Mouse (Mus musculus) stomach, postnatal 0 days (tissue): ENCODE results near the gene Sacm1l. TPM values are rescaled to one million over a fixed set of nuclear protein-coding genes. Genes with fewer than 3 reads are reported as not detected.

Experiments
- ATAC-seq: fragments of 200-750 bp; cut with Nextera tagmentation; 2 replicates; pipeline ENCODE4 v1.8.0; 2017; ENCODE audit not compliant: low FRiP score, low TSS enrichment
- DNase-seq: peaks from one replicate; pipeline ENCODE4 v3.0.0-alpha.2; 2016; ENCODE audit warnings: low spot score
- H3K27ac ChIP-seq: fragments of 300-500 bp; sonication (generic); replicated peaks from 2 replicates; pipeline ENCODE4 v1.5.1; 2014; ENCODE audit warnings: mild to moderate bottlenecking, control low read depth
- H3K27me3 ChIP-seq: fragments of 300-500 bp; sonication (generic); 2 replicates; pipeline ENCODE4 v1.6.1; 2014; ENCODE audit warnings: low read length; ENCODE audit not compliant: control insufficient read depth, insufficient read depth
- H3K36me3 ChIP-seq: fragments of 300-500 bp; sonication (generic); 2 replicates; pipeline ENCODE4 v1.6.1; 2014; ENCODE audit warnings: low read length, mixed read lengths; ENCODE audit not compliant: control insufficient read depth, insufficient read depth
- H3K4me1 ChIP-seq: fragments of 300-500 bp; sonication (generic); replicated peaks from 2 replicates; pipeline ENCODE4 v1.6.1; 2014; ENCODE audit warnings: antibody characterized with exemption; ENCODE audit not compliant: control insufficient read depth, insufficient read depth
- H3K4me2 ChIP-seq: fragments of 300-500 bp; sonication (generic); replicated peaks from 2 replicates; pipeline ENCODE4 v1.6.1; 2014; ENCODE audit warnings: low read depth, mild to moderate bottlenecking, control low read depth, moderate library complexity
- H3K4me3 ChIP-seq: fragments of 300-500 bp; sonication (generic); 2 replicates; pipeline ENCODE4 v1.5.1; 2014; ENCODE audit warnings: low read depth, low read length, control low read depth
- H3K9ac ChIP-seq: fragments of 300-500 bp; sonication (generic); 2 replicates; pipeline ENCODE4 v1.6.1; 2014; ENCODE audit warnings: mild to moderate bottlenecking, low read length, control low read depth, mixed read lengths
- H3K9me3 ChIP-seq: fragments of 300-500 bp; sonication (generic); 2 replicates; pipeline ENCODE4 v1.6.1; 2016; ENCODE audit warnings: low read length; ENCODE audit not compliant: control insufficient read depth
- CTCF ChIP-seq: IDR thresholded peaks from 2 replicates; pipeline ENCODE4 v1.5.1; 2016; ENCODE audit warnings: antibody characterized with exemption, low read depth, mild to moderate bottlenecking, moderate library complexity
- EP300 ChIP-seq: optimal IDR thresholded peaks from 2 replicates; pipeline ENCODE3; 2016; ENCODE audit warnings: antibody characterized with exemption
- WGBS: fragments of 180-500 bp; shearing (Covaris S2); extraction: QIAGEN DNeasy Blood & Tissue Kit; methylation state at CpG from one replicate; pipeline ENCODE4 v1.1.7; 2014; 5-methylcytosine and 5-hydroxymethylcytosine counted together
- polyA plus RNA-seq: library from polyadenylated mRNA; unstranded; fragments of >200 nt; fragmentation: Nextera tagmentation; extraction: Ambion mirVana; gene quantifications from 2 replicates; pipeline ENCODE4 v1.2.1, GENCODE M21; 2015

Sacm1l gene
- polyA plus RNA-seq, 1 experiment from 2014 or later: 33.6 TPM

GRCm38 (mm10) chr9:123485561-123485960 is 44.0 kb upstream of the Sacm1l start:
- H3K9ac ChIP-seq: no peak overlapping the region
- WGBS: 78% methylated on average over 4 of the region's 4 CpGs
- H3K27ac ChIP-seq: no peak overlapping the region
- TF ChIP-seq CTCF (no peak), EP300 (no peak)
- H3K4me2 ChIP-seq: no peak overlapping the region
- 0 out of 2 replicates have a peak, but pooled peaks cover 3% of the 10 kb centered on the region for H3K36me3 ChIP-seq
- no peak overlapping the region for H3K4me3 ChIP-seq
- H3K9me3 ChIP-seq: no peaks in the 10 kb centered on the region
- H3K27me3 ChIP-seq: no peaks in the 10 kb centered on the region
- peaks cover 19% of the 10 kb centered on the region for H3K4me1 ChIP-seq
- ATAC-seq (no peak), DNase-seq (no peak)

GRCm38 (mm10) chr9:123486635-123487034 is 42.9 kb upstream of the Sacm1l start:
- no peak overlapping the region for H3K9ac ChIP-seq
- no peak for ATAC-seq
- WGBS: 46% methylated on average over 3 of the region's 3 CpGs
- H3K9me3 ChIP-seq: no peaks in the 10 kb centered on the region
- H3K27ac ChIP-seq: peak overlapping the region; percentile 35; the same call in 1 of the 2 replicates
- DNase-seq: no peak
- no peak overlapping the region for H3K4me3 ChIP-seq
- TF ChIP-seq CTCF (no peak), EP300 (no peak)
- 0 out of 2 replicates have a peak, but pooled peaks cover 3% of the 10 kb centered on the region for H3K36me3 ChIP-seq
- no peak overlapping the region for H3K4me2 ChIP-seq
- no peaks in the 10 kb centered on the region for H3K27me3 ChIP-seq
- peaks cover 22% of the 10 kb centered on the region for H3K4me1 ChIP-seq

DNA sequence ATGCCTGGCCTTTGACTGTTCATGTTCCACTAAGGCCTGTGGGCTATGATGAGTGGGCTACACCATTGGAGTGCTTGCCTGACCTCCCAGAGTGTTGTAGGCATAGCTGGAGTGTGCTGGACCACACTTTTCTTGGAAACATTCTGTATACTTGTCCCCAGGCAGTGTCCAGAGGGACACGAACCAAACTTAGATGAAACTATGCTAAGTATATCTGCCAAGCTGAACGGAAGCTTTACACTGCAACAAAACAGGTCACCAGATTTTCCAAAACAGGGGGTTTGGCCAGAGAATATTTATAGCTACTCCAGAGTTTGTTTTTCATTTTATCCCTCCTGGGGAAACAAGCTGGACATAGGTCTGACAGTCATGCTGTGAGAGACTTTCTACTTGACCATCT is 40.5 kb upstream of the Sacm1l start:
- H3K4me1 ChIP-seq: peaks cover 24% of the 10 kb centered on the region
- 41% methylated on average over 2 of the region's 2 CpGs for WGBS
- TF ChIP-seq EP300 (no peak), CTCF (no peak)

GRCm38 (mm10) chr9:123489727-123490343 is 39.7 kb upstream of the Sacm1l start:
- ATAC-seq (no peak), DNase-seq (no peak)
- H3K9ac ChIP-seq: no peak overlapping the region
- WGBS: 49% methylated on average over 9 of the region's 9 CpGs
- no peaks in the 10 kb centered on the region for H3K9me3 ChIP-seq
- no peak overlapping the region for H3K4me2 ChIP-seq
- H3K4me3 ChIP-seq: no peak overlapping the region
- H3K27me3 ChIP-seq: no peaks in the 10 kb centered on the region
- peak overlapping the region; percentile 41 for H3K27ac ChIP-seq
- H3K36me3 ChIP-seq: 0 out of 2 replicates have a peak, but pooled peaks cover 3% of the 10 kb centered on the region
- TF ChIP-seq EP300 (no peak), CTCF (no peak)
- H3K4me1 ChIP-seq: peaks cover 22% of the 10 kb centered on the region

More for the DNA sequence above, 40.5 kb upstream of the Sacm1l start:
- DNase-seq (no peak), ATAC-seq (no peak)
- Histone ChIP-seq H3K27ac (no peak overlapping the region; the same call in 1 of the 2 replicates), H3K4me2 (no peak overlapping the region), H3K36me3 (0 out of 2 replicates have a peak, but pooled peaks cover 3% of the 10 kb centered on the region), H3K9ac (no peak overlapping the region), H3K4me3 (no peak overlapping the region), H3K9me3 (no peaks in the 10 kb centered on the region), H3K27me3 (no peaks in the 10 kb centered on the region)

DNA sequence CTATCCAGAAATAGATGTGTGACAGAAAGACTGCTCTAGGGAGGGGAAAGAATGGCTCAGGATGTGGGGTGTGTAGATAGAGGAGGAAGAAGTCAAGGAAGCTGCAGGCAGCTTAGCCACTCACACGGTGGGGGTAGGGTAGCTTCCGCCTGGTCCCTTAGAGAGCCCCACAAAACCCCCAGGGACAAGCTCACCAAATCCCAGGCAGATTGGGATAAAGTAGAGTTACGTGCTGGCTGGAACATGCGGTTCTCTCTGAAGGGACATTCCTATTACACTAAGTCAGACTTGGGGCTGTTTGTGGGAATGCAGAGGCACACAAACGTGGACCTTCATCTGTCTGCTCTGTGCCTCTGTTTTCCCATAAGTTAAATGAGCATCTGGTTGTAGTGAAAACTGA is 38.6 kb upstream of the Sacm1l start:
- Histone ChIP-seq H3K9me3 (no peaks in the 10 kb centered on the region), H3K4me3 (no peak overlapping the region), H3K36me3 (no peaks in the 10 kb centered on the region), H3K4me1 (peaks cover 25% of the 10 kb centered on the region), H3K27ac (peak overlapping the region; percentile 50), H3K4me2 (0 out of 2 replicates have a peak overlapping the region, but pooled peaks have one; percentile 17), H3K27me3 (no peaks in the 10 kb centered on the region), H3K9ac (no peak overlapping the region)
- 29% methylated on average over 5 of the region's 5 CpGs for WGBS
- no peak for DNase-seq
- no peak for TF ChIP-seq EP300
- TF ChIP-seq CTCF: no peak
- ATAC-seq: peak; percentile 60; the same call in 1 of the 2 replicates

GRCm38 (mm10) chr9:123491917-123492585 is 37.5 kb upstream of the Sacm1l start:
- no peak overlapping the region for H3K4me3 ChIP-seq
- no peak overlapping the region for H3K4me2 ChIP-seq
- peak; percentile 60 for DNase-seq
- no peaks in the 10 kb centered on the region for H3K36me3 ChIP-seq
- H3K27ac ChIP-seq: peak overlapping the region; percentile 63
- TF ChIP-seq CTCF (no peak), EP300 (no peak)
- peak; percentile 47; the same call in 1 of the 2 replicates for ATAC-seq
- peaks cover 23% of the 10 kb centered on the region for H3K4me1 ChIP-seq
- no peaks in the 10 kb centered on the region for H3K27me3 ChIP-seq
- H3K9ac ChIP-seq: no peak overlapping the region
- WGBS: 45% methylated on average over 9 of the region's 9 CpGs
- no peaks in the 10 kb centered on the region for H3K9me3 ChIP-seq
